Mouse (Mus musculus) kidney, embryonic 16.5 days (tissue): ENCODE measurements around the gene Unc13d. TPM values are rescaled to one million over a fixed set of nuclear protein-coding genes. Genes with fewer than 3 reads are reported as not detected.

Source experiments
- ATAC-seq: fragments of 200-750 bp; cut with Nextera tagmentation; 2 replicates; pipeline ENCODE4 v1.8.0; 2017; ENCODE audit warnings: moderate TSS enrichment; ENCODE audit not compliant: low FRiP score, low TSS enrichment
- H3K27ac ChIP-seq: fragments of 300-500 bp; sonication (generic); 2 replicates; pipeline ENCODE4 v1.5.1; 2014; ENCODE audit warnings: low read length
- H3K27me3 ChIP-seq: fragments of 300-500 bp; sonication (generic); 2 replicates; pipeline ENCODE4 v1.6.1; 2014; ENCODE audit warnings: low read length, control low read depth, mixed read lengths; ENCODE audit not compliant: insufficient read depth
- H3K36me3 ChIP-seq: fragments of 300-500 bp; sonication (generic); 2 replicates; pipeline ENCODE4 v1.6.1; 2014; ENCODE audit warnings: low read length, control low read depth, mixed read lengths; ENCODE audit not compliant: insufficient read depth
- H3K4me1 ChIP-seq: fragments of 300-500 bp; sonication (generic); 2 replicates; pipeline ENCODE4 v1.6.1; 2014; ENCODE audit warnings: low read length, control low read depth, mixed read lengths; ENCODE audit not compliant: insufficient read depth
- H3K4me2 ChIP-seq: fragments of 300-500 bp; sonication (generic); replicated peaks from 2 replicates; pipeline ENCODE4 v1.6.1; 2014; ENCODE audit warnings: low read depth, low read length
- H3K4me3 ChIP-seq: fragments of 300-500 bp; sonication (generic); 2 replicates; pipeline ENCODE4 v1.5.1; 2014; ENCODE audit warnings: mild to moderate bottlenecking, low read length
- H3K9ac ChIP-seq: fragments of 300-500 bp; sonication (generic); replicated peaks from 2 replicates; pipeline ENCODE4 v1.6.1; 2014; ENCODE audit warnings: low read length
- H3K9me3 ChIP-seq: fragments of 300-500 bp; sonication (generic); 2 replicates; pipeline ENCODE4 v1.6.1; 2016; ENCODE audit warnings: low read length, control low read depth
- whole genome bisulfite sequencing: fragments of 180-500 bp; shearing (Covaris S2); extraction: QIAGEN DNeasy Blood & Tissue Kit; methylation state at CpG from one replicate; pipeline ENCODE4 v1.1.7; 2014; 5-methylcytosine and 5-hydroxymethylcytosine counted together
- polyA plus RNA-seq: library from polyadenylated mRNA; unstranded; fragments of >200 nt; fragmentation: Nextera tagmentation; extraction: Ambion mirVana; gene quantifications from 2 replicates; pipeline ENCODE4 v1.2.1, GENCODE M21; 2015

The Unc13d gene
- polyA plus RNA-seq, 1 experiment from 2014 or later = 1.00 TPM

GRCm38 (mm10) chr11:116102472-116102871 is 24.7 kb upstream of the Unc13d start:
- peaks cover 6% of the 10 kb centered on the region for H3K27me3 ChIP-seq
- no peak overlapping the region for H3K4me3 ChIP-seq
- WGBS = 61% methylated on average over 3 of the region's 4 CpGs
- H3K9me3 ChIP-seq = no peaks in the 10 kb centered on the region
- H3K9ac ChIP-seq = peak overlapping the region; percentile 46
- peak overlapping the region; percentile 99 for H3K27ac ChIP-seq
- H3K4me2 ChIP-seq = 0 out of 2 replicates have a peak overlapping the region, but pooled peaks have one; percentile 40
- peaks cover 84% of the 10 kb centered on the region for H3K4me1 ChIP-seq
- no peaks in the 10 kb centered on the region for H3K36me3 ChIP-seq
- ATAC-seq = no peak

DNA sequence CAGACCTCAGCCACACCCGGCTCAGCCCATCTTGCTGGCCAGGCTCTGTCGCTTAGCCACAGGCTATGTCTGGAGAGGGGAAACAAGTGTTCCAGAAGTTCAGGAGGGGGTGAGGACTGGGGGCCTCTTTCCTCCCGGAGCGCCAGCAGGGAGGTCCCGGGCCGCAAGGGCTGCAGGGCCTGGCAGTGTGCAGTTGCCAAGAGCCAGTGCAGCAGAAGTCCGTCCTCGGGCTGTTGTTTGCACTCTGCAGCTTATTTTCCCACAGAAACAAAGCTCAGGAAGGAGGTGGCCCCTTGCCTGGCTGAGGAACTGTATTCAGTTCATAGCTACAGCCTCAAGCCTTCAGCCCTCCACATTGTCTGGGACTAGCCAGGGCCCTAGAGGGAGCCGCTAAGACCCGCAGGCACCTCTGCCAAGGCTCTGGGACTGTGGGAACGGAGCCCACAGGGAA is 24.2 kb upstream of the Unc13d start:
- peak; percentile 5; the same call in 1 of the 2 replicates for ATAC-seq
- Histone ChIP-seq H3K4me3 (no peak overlapping the region), H3K4me2 (peak overlapping the region; percentile 40), H3K9me3 (no peaks in the 10 kb centered on the region), H3K4me1 (peaks cover 79% of the 10 kb centered on the region), H3K9ac (peak overlapping the region; percentile 46), H3K27me3 (peaks cover under 1% of the 10 kb centered on the region), H3K27ac (peak overlapping the region; percentile 99), H3K36me3 (no peaks in the 10 kb centered on the region)
- WGBS = 42% methylated on average over 11 of the region's 11 CpGs

- ATAC-seq = no peak
- Histone ChIP-seq H3K36me3 (no peaks in the 10 kb centered on the region), H3K27me3 (no peaks in the 10 kb centered on the region), H3K4me3 (no peak overlapping the region), H3K4me2 (peak overlapping the region; percentile 40; the same call in 1 of the 2 replicates), H3K9me3 (peaks cover 5% of the 10 kb centered on the region; the same call in 1 of the 2 replicates), H3K4me1 (peaks cover 68% of the 10 kb centered on the region), H3K27ac (peak overlapping the region; percentile 99), H3K9ac (peak overlapping the region; percentile 39; the same call in 1 of the 2 replicates)
- WGBS = 68% methylated on average over 7 of the region's 7 CpGs
These were observed 23.1 kb upstream of the Unc13d start for GRCm38 (mm10) chr11:116100839-116101238.

DNA sequence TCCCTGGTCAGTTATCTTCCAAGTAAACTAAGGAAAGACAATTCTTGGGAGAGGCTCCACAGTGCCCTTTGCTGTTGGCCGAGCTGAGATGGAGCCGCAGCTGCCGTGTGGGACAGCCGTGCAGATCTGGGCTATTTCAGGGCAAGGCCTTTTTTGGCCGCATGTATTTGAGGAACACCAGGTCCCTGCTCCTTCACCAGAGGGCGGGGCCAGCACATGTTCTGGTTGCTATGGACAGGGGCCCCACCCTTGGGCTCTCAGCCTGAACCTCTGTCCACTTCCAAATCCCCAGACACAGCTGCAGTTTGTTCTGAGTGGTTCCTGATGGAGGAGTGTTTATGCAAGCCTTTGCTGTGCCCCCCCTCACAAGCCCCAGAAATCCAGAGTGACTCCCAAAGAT is 22.6 kb upstream of the Unc13d start:
- Histone ChIP-seq H3K36me3 (no peaks in the 10 kb centered on the region), H3K4me2 (peak overlapping the region; percentile 40), H3K4me1 (peaks cover 64% of the 10 kb centered on the region), H3K27ac (peak overlapping the region; percentile 99), H3K9ac (0 out of 2 replicates have a peak overlapping the region, but pooled peaks have one; percentile 33), H3K9me3 (peaks cover 5% of the 10 kb centered on the region; the same call in 1 of the 2 replicates), H3K27me3 (no peaks in the 10 kb centered on the region), H3K4me3 (0 out of 2 replicates have a peak overlapping the region, but pooled peaks have one; percentile 5)
- 70% methylated on average over 6 of the region's 6 CpGs for WGBS
- ATAC-seq = no peak

DNA sequence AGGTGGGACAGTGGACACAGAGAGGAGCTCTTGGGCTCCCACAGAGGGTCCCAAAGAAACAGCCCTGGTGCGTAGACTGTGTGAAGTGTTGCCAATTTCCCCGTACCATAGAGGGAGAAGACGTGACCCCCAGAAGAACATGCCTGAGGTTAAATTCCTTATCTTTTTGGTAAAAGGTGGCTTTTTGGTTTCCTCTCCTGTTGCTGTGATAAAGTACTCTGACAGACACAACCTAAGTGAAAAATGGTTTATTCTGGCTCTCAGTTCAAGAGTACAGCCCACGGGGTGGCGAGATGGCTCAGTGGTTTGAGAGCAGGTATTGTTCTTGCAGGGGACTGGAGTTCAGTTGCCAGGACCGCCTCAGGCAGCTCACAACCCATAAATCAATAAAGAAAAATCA is 21.7 kb upstream of the Unc13d start:
- no peak for ATAC-seq
- peaks cover 5% of the 10 kb centered on the region; the same call in 1 of the 2 replicates for H3K9me3 ChIP-seq
- no peaks in the 10 kb centered on the region for H3K36me3 ChIP-seq
- peak overlapping the region; percentile 40 for H3K4me2 ChIP-seq
- H3K27me3 ChIP-seq = no peaks in the 10 kb centered on the region
- peaks cover 58% of the 10 kb centered on the region for H3K4me1 ChIP-seq
- WGBS = 83% methylated on average over 6 of the region's 6 CpGs
- H3K4me3 ChIP-seq = peak overlapping the region; percentile 19
- peak overlapping the region; percentile 99 for H3K27ac ChIP-seq
- peak overlapping the region; percentile 58 for H3K9ac ChIP-seq

GRCm38 (mm10) chr11:116098711-116099460 is 21.1 kb upstream of the Unc13d start:
- H3K4me1 ChIP-seq = peaks cover 56% of the 10 kb centered on the region
- 47% methylated on average over 14 of the region's 14 CpGs for WGBS
- peak overlapping the region; percentile 19 for H3K4me3 ChIP-seq
- H3K27me3 ChIP-seq = no peaks in the 10 kb centered on the region
- peak overlapping the region; percentile 58 for H3K9ac ChIP-seq
- peak overlapping the region; percentile 99 for H3K27ac ChIP-seq
- no peaks in the 10 kb centered on the region for H3K36me3 ChIP-seq
- peak; percentile 76 for ATAC-seq
- peaks cover 5% of the 10 kb centered on the region; the same call in 1 of the 2 replicates for H3K9me3 ChIP-seq
- H3K4me2 ChIP-seq = peak overlapping the region; percentile 40

GRCm38 (mm10) chr11:116096213-116097108 is 18.7 kb upstream of the Unc13d start:
- no peak overlapping the region for H3K9ac ChIP-seq
- H3K4me1 ChIP-seq = peaks cover 34% of the 10 kb centered on the region
- ATAC-seq = no peak
- no peak overlapping the region for H3K4me2 ChIP-seq
- no peak overlapping the region for H3K27ac ChIP-seq
- no peaks in the 10 kb centered on the region for H3K36me3 ChIP-seq
- 93% methylated on average over 5 of the region's 5 CpGs for WGBS
- H3K27me3 ChIP-seq = no peaks in the 10 kb centered on the region
- H3K9me3 ChIP-seq = peaks cover 5% of the 10 kb centered on the region; the same call in 1 of the 2 replicates
- H3K4me3 ChIP-seq = no peak overlapping the region

DNA sequence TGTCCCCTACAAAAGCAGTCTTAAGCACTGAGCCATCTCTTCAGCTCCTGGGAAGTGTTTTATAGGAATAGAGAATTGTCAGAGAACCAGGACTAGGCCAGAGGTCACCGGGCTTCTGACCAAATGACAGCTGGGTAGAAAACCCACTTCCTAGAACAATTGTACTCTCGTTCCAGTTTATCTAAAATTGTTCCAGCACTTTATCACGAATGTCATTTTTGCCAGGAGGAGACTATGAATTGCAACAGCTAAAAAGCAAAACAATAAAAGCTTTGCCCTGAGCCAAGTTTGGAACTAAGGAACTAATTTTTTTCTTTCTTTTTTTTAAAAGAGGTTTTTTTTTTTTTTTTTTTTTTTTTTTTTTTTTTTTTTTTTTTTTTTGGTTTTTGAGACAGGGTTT is 17.8 kb upstream of the Unc13d start:
- ATAC-seq = no peak
- no peak overlapping the region for H3K9ac ChIP-seq
- WGBS = 72% methylated on average over 3 of the region's 3 CpGs
- no peak overlapping the region for H3K4me3 ChIP-seq
- no peaks in the 10 kb centered on the region for H3K27me3 ChIP-seq
- H3K9me3 ChIP-seq = peaks cover 5% of the 10 kb centered on the region; the same call in 1 of the 2 replicates
- peak overlapping the region; percentile 20; the same call in 1 of the 2 replicates for H3K27ac ChIP-seq
- no peak overlapping the region for H3K4me2 ChIP-seq
- no peaks in the 10 kb centered on the region for H3K36me3 ChIP-seq
- H3K4me1 ChIP-seq = peaks cover 26% of the 10 kb centered on the region

DNA sequence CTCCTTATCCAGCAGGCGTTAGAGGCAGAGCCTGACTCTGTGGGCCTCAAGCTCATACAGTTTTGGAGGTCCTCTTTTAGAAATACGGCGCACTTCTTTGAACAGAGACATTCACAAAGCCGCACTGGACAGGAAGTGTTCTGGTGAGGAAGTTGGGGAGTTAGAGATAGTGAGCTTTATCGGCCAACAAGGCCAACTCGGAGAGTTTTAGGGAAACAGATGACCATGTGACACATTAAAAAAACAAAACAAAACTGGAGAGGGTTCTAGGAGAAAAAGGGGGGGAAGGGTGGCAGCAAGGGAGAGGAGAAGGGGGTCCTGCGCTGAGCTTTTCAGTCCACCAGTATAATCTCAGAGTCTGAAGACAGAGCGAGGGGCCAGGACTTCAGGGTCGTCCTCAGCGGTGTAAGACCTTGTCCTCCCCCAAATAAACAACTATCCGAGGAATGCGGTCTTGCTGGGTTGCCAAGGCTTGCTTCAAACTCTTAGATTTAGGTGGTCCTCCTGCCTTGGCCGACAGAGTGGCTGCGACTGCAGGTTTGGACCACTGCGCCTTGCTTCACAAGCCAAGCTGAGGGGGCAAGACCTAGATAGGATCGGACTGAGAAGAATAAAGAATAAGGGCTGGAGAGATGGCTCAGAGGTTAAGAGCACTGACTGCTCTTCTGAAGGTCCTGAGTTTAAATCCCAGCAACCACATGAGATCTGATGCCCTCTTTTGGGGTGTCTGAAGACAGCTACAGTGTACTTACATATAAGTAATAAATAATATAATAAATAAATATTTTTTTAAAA is 16.2 kb upstream of the Unc13d start:
- Histone ChIP-seq H3K9me3 (peaks cover 5% of the 10 kb centered on the region; the same call in 1 of the 2 replicates), H3K4me1 (peaks cover 10% of the 10 kb centered on the region), H3K36me3 (no peaks in the 10 kb centered on the region), H3K4me3 (no peak overlapping the region), H3K9ac (peak overlapping the region; percentile 15; the same call in 1 of the 2 replicates), H3K27me3 (no peaks in the 10 kb centered on the region), H3K27ac (peak overlapping the region; percentile 73), H3K4me2 (no peak overlapping the region)
- no peak for ATAC-seq
- 48% methylated on average over 16 of the region's 16 CpGs for WGBS
